Mouse (Mus musculus) forebrain, embryonic 11.5 days (tissue): ENCODE results near the gene Cldn2. TPM values are rescaled to one million over a fixed set of nuclear protein-coding genes. Genes with fewer than 3 reads are reported as not detected.
"Not testable (repeated sequence)": the region's sequence is repeated elsewhere in the genome, so short reads cannot be mapped to it uniquely, and the experiment has no call there.

Source experiments
- ATAC-seq: fragments of 200-750 bp; cut with Nextera tagmentation; replicated peaks from 2 replicates; pipeline ENCODE4 v1.8.0; 2017; ENCODE audit warnings: moderate TSS enrichment; ENCODE audit not compliant: low FRiP score
- DNase-seq: peaks from one replicate; pipeline ENCODE4 v3.0.0-alpha.2; 2017; ENCODE audit warnings: low spot score
- H3K27ac ChIP-seq: fragments of 300-500 bp; sonication (generic); 2 replicates; pipeline ENCODE4 v1.5.1; 2014; ENCODE audit warnings: low read depth, low read length
- H3K27me3 ChIP-seq: fragments of 300-500 bp; sonication (generic); 2 replicates; pipeline ENCODE4 v1.6.1; 2014; ENCODE audit warnings: mild to moderate bottlenecking, low read length, mixed read lengths; ENCODE audit not compliant: control insufficient read depth, insufficient read depth
- H3K36me3 ChIP-seq: fragments of 300-500 bp; sonication (generic); 2 replicates; pipeline ENCODE4 v1.6.1; 2014; ENCODE audit warnings: mild to moderate bottlenecking, low read length, moderate library complexity, mixed read lengths; ENCODE audit not compliant: control insufficient read depth, insufficient read depth
- H3K4me1 ChIP-seq: fragments of 300-500 bp; sonication (generic); replicated peaks from 2 replicates; pipeline ENCODE4 v1.6.1; 2014; ENCODE audit warnings: low read length, mixed read lengths; ENCODE audit not compliant: control insufficient read depth, insufficient read depth
- H3K4me2 ChIP-seq: fragments of 300-500 bp; sonication (generic); 2 replicates; pipeline ENCODE4 v1.6.1; 2014; ENCODE audit warnings: low read depth, mild to moderate bottlenecking, low read length, moderate library complexity, mixed read lengths; ENCODE audit not compliant: severe bottlenecking
- H3K4me3 ChIP-seq: fragments of 300-500 bp; sonication (generic); 2 replicates; pipeline ENCODE4 v1.5.1; 2014; ENCODE audit warnings: low read depth, low read length
- H3K9ac ChIP-seq: fragments of 300-500 bp; sonication (generic); 2 replicates; pipeline ENCODE4 v1.6.1; 2014; ENCODE audit warnings: low read length
- H3K9me3 ChIP-seq: fragments of 300-500 bp; sonication (generic); 2 replicates; pipeline ENCODE4 v1.6.1; 2016; ENCODE audit warnings: low read length, mixed read lengths; ENCODE audit not compliant: control insufficient read depth
- whole genome bisulfite sequencing: fragments of 180-500 bp; shearing (Covaris S2); extraction: QIAGEN DNeasy Blood & Tissue Kit; methylation state at CpG from one replicate; pipeline ENCODE4 v1.1.7; 2014; 5-methylcytosine and 5-hydroxymethylcytosine counted together
- polyA plus RNA-seq: library from polyadenylated mRNA; unstranded; fragments of >200 nt; fragmentation: Nextera tagmentation; extraction: Ambion mirVana; gene quantifications from 2 replicates; pipeline ENCODE4 v1.2.1, GENCODE M21; 2014

Cldn2 gene
- 0.05 TPM in 1 of 2 replicates, not detected in the other for polyA plus RNA-seq

- H3K4me3 ChIP-seq, result no peak within 1 kb of the TSS
- H3K4me1 ChIP-seq, result no peaks in the 10 kb centered on the region
- no peaks in the 10 kb centered on the region for H3K36me3 ChIP-seq
- ATAC-seq (no peak), DNase-seq (no peak)
- no peaks in the 10 kb centered on the region for H3K9me3 ChIP-seq
- no peaks in the 10 kb centered on the region; the same call in 1 of the 2 replicates for H3K27me3 ChIP-seq
- no peak within 1 kb of the TSS for H3K9ac ChIP-seq
- no peak within 1 kb of the TSS for H3K27ac ChIP-seq
- 62% methylated on average over 8 of the region's 8 CpGs for WGBS
- H3K4me2 ChIP-seq, result no peak within 1 kb of the TSS
These were observed at the start of gene Cldn2 for GRCm38 (mm10) chrX:139800406-139800878. TSS of gene Cldn2 (plus strand) at chrX:139800828.

GRCm38 (mm10) chrX:139751855-139752254 is 48.8 kb upstream of the Cldn2 start:
- Histone ChIP-seq H3K9me3 (no peaks in the 10 kb centered on the region), H3K4me1 (no peaks in the 10 kb centered on the region), H3K9ac (no peak overlapping the region), H3K27ac (no peak overlapping the region), H3K27me3 (0 out of 2 replicates have a peak, but pooled peaks cover 2% of the 10 kb centered on the region), H3K4me2 (no peak overlapping the region), H3K36me3 (no peaks in the 10 kb centered on the region), H3K4me3 (no peak overlapping the region)
- peak; percentile 67 for DNase-seq
- ATAC-seq, result no peak
- 0% methylated on average over 1 of the region's 1 CpGs for WGBS

GRCm38 (mm10) chrX:139758634-139759033 is 42.0 kb upstream of the Cldn2 start:
- not testable (repeated sequence) for H3K4me1 ChIP-seq, H3K36me3 ChIP-seq, H3K9me3 ChIP-seq, ATAC-seq, H3K27me3 ChIP-seq, DNase-seq, H3K27ac ChIP-seq, H3K4me3 ChIP-seq, H3K9ac ChIP-seq, H3K4me2 ChIP-seq
- 73% methylated on average over 3 of the region's 3 CpGs for WGBS

GRCm38 (mm10) chrX:139762546-139762945 is 38.1 kb upstream of the Cldn2 start:
- Histone ChIP-seq H3K4me3 (no peak overlapping the region), H3K36me3 (no peaks in the 10 kb centered on the region), H3K9me3 (no peaks in the 10 kb centered on the region), H3K27ac (no peak overlapping the region), H3K4me1 (no peaks in the 10 kb centered on the region), H3K4me2 (no peak overlapping the region), H3K9ac (no peak overlapping the region), H3K27me3 (no peaks in the 10 kb centered on the region)
- ATAC-seq, result no peak
- DNase-seq, result no peak
- WGBS, result 88% methylated on average over 2 of the region's 2 CpGs

- 86% methylated on average over 13 of the region's 13 CpGs for WGBS
- Histone ChIP-seq H3K27ac (no peak overlapping the region), H3K9me3 (no peaks in the 10 kb centered on the region), H3K9ac (no peak overlapping the region), H3K36me3 (no peaks in the 10 kb centered on the region), H3K27me3 (no peaks in the 10 kb centered on the region), H3K4me2 (no peak overlapping the region), H3K4me1 (no peaks in the 10 kb centered on the region), H3K4me3 (no peak overlapping the region)
- DNase-seq (no peak), ATAC-seq (no peak)
These were observed 30.5 kb upstream of the Cldn2 start for GRCm38 (mm10) chrX:139769975-139770637.

DNA sequence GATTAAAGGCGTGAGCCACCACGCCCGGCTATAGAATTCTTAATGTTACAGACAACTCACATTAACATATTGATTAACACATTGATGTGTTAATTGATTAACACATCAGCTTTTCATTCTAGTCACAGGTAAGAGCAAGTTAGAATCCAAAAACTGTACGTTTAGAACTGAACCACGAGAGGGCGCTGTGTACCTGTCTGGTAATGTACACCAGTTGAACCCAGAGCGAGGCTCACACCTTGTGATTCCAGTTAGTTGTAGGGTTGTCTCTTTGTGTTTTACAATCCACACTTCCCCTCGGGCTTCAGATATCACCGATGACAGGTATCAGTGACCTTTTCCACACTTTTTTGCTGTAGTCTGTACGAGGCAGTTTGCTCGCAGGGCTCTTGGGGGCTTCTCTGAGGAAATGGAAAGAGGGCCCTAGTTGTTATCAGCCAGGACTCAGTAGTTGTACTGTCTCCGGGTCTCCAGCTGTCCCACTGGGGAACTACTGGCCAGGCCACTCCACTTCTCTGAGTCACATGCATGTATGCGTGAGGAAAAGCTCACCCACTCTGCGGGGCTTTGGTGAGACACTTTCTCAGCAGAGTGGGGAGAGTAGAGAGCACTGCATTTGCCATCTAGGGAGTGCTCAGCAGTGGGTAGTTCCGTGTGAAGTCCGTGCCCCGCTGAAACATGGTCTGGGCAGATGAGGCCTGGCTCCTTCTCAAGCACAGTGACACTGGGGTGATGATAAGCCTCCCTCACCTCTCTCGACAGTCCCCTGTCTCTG is 26.1 kb upstream of the Cldn2 start:
- H3K4me2 ChIP-seq, result no peak overlapping the region
- H3K4me3 ChIP-seq, result no peak overlapping the region
- peaks cover 2% of the 10 kb centered on the region; the same call in 1 of the 2 replicates for H3K27me3 ChIP-seq
- no peak overlapping the region for H3K9ac ChIP-seq
- peak; percentile 68 for DNase-seq
- no peaks in the 10 kb centered on the region for H3K4me1 ChIP-seq
- WGBS, result 30% methylated on average over 18 of the region's 18 CpGs
- no peak for ATAC-seq
- no peaks in the 10 kb centered on the region for H3K36me3 ChIP-seq
- H3K9me3 ChIP-seq, result no peaks in the 10 kb centered on the region
- no peak overlapping the region for H3K27ac ChIP-seq

GRCm38 (mm10) chrX:139775084-139775612 is 25.5 kb upstream of the Cldn2 start:
- WGBS, result 77% methylated on average over 7 of the region's 7 CpGs
- H3K4me1 ChIP-seq, result no peaks in the 10 kb centered on the region
- no peak for ATAC-seq
- no peaks in the 10 kb centered on the region for H3K36me3 ChIP-seq
- no peak for DNase-seq
- H3K9ac ChIP-seq, result no peak overlapping the region
- no peaks in the 10 kb centered on the region for H3K9me3 ChIP-seq
- no peak overlapping the region for H3K27ac ChIP-seq
- H3K27me3 ChIP-seq, result peaks cover 2% of the 10 kb centered on the region; the same call in 1 of the 2 replicates
- no peak overlapping the region for H3K4me3 ChIP-seq
- no peak overlapping the region for H3K4me2 ChIP-seq

DNA sequence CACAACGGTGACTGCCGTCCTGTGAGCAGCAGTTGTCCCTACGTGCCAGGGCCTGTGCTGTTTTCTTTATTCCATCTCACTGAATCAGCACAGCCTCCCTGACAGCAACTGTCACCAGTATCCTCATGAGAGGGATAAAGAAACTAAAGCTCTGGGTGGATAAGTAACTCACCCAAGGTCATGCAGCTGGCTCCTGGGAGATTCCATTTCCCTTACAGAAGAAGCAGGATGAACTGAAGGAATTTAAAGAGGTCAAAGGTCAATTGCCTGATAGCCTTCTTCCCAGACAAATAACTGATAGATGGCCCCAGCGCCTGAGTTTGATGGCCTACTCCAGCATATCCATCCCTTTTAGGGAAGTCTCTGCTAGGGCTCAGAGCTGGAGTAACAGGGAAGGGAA is 23.3 kb upstream of the Cldn2 start:
- Histone ChIP-seq H3K9me3 (no peaks in the 10 kb centered on the region), H3K27ac (no peak overlapping the region), H3K4me2 (no peak overlapping the region), H3K4me1 (no peaks in the 10 kb centered on the region), H3K27me3 (peaks cover 5% of the 10 kb centered on the region; the same call in 1 of the 2 replicates), H3K4me3 (no peak overlapping the region), H3K36me3 (no peaks in the 10 kb centered on the region), H3K9ac (no peak overlapping the region)
- no peak for ATAC-seq
- no peak for DNase-seq
- 49% methylated on average over 4 of the region's 4 CpGs for WGBS
